Mouse (Mus musculus) activated CD4-positive, CD25-positive, alpha-beta regulatory T cell (primary cell): Measurements from ENCODE around the gene Hoxd3. TPM values are rescaled to one million over a fixed set of nuclear protein-coding genes. Genes with fewer than 3 reads are reported as not detected.

ENCODE experiments used
- polyA plus RNA-seq, 2 experiments: library from polyadenylated mRNA; unstranded; fragments of 100-300 nt; shearing (Covaris generic); gene quantifications; one replicate each; pipeline ENCODE4 v1.2.1; 2017

Gene Hoxd3
- polyA plus RNA-seq: not detected

DNA sequence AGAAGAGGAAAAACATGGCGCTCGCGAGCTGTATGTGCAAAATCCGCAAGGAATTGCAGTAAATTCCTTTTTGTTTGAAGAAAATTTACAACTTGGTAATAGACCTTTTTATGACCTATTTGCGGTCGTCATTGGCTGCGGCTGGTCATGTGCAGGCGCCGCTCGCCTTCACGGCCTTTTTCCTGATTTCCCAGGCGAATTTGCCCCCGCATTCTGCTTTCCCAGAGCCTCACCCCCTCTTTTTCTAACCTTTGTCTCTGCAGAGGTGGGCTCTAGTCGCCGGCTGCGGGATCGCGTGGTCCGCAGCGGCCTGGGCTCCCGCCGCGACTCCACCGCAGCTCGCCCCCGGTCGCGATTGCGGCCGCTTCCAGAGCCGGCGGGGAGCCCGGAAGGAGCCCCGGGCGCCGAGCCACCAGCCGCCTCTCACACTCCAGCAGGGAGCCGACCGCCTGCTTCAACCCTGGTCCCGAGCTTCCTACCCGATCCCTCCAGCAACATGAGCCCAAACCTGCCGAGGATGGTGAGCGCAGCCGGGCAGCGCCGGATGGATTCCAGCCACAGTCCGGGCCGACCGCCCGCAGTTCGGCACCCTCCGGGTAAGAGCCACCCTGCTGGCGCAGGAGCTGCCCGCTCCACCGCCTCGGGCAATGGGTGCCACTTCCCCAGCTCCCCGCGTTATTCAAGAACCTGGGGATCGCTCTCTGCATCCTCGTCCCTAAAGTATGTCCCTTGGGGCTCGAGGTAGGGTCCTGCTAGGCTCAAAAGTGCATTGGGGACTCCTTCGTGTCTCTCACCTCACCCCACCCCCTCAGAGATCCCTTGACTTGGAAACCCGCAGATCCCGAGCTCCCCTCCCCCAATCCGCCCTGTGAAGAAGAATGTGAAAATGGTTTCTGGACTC, at the start of gene Hoxd3, which contains the start of gene Hoxd4:
Gene Hoxd3, plus strand, starts transcription at position 207 of the 901 bp plus-strand sequence.
Gene Hoxd4, plus strand, starts transcription at position 209 of the 901 bp plus-strand sequence.

DNA sequence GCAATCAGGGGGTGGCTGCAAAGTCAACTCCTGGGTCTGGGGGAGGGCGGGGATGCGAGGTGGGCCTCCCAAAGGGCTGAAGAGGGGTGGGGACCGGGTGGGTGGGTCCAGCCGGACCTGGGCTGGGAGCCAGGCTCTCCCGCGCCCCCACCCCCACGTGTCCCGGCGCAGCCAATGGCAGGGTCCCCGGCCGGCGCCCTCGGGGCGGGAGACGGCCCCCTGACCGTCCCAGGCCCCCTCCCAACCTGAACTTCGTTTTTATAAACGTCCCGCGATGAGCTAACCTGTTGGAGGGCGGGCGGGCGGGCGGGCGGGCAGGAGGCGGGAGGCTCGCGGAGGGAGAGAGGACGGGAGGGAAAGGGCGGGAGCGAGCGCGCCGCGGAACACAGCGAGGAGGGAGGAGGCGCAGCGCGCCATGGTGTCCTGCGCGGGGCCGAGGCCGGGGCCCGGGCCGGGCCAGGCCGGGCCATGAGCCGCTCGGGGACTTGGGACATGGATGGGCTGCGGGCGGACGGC, 43.8 kb upstream of the Hoxd3 start, which contains the start of gene Hoxd13:
Gene Hoxd13, plus strand, starts transcription at position 469 of the 516 bp plus-strand sequence.

DNA sequence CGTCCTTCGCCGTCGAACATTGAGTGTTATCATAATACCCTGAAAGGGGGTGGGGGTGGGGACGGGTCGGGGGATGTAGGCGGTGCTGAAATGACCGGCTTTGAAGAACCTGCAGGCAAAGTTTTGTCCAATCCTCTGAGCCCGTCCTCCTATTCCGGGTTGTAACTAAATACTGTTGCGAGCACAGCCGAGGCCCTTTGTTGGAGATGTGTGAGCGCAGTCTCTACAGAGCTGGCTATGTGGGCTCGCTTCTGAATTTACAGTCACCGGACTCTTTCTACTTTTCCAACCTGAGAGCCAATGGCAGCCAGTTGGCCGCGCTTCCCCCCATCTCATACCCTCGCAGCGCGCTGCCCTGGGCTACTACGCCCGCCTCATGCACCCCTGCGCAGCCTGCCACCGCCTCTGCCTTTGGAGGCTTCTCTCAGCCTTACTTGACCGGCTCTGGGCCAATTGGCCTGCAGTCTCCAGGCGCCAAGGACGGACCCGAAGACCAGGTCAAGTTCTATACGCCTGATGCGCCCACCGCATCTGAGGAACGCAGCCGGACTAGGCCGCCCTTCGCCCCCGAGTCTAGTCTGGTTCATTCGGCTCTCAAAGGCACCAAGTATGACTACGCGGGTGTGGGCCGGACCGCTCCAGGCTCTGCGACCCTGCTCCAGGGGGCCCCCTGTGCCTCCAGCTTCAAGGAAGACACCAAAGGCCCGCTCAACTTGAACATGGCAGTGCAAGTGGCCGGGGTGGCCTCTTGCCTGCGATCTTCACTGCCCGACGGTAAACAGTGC, 36.7 kb upstream of the Hoxd3 start, which contains the start of gene Hoxd12:
Gene Hoxd12, plus strand, starts transcription at position 133 of the 785 bp plus-strand sequence.

DNA sequence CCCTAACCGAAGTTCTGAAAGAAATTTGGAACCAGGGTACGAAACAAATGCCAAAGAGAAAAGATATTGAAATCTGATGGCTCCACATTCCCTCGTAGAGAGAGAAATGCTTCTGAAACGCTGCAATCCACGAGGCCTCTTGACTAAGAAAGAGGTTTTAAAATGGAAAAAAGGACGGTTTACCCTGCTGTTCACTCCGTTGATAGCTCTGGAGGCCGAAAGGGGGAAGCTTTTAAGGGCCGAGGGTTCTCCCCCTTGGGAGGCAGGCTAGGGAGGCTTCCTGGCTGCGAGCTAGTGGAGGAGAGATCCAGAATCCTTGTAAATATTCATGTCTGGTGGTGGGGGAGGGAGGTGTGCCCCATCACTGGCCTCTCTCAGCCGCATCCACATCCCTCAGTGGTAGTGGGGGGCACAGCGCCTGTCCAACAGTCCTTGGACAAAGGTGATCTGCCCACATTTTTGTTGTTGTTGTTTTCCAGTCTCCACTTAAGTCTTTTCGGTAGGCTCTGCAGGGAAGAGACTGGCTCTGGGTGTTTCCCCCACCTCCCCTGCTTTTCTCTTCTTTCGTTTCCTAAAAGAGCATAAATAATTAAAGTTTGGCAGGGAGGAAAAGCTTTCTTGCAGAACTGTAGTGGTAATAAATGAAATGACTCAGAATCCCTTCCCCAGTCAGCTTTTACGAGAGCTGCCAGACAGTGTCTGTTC, 32.7 kb upstream of the Hoxd3 start, which contains the start of gene Hoxd11:
Gene Hoxd11, plus strand, starts transcription at position 667 of the 705 bp plus-strand sequence.

DNA sequence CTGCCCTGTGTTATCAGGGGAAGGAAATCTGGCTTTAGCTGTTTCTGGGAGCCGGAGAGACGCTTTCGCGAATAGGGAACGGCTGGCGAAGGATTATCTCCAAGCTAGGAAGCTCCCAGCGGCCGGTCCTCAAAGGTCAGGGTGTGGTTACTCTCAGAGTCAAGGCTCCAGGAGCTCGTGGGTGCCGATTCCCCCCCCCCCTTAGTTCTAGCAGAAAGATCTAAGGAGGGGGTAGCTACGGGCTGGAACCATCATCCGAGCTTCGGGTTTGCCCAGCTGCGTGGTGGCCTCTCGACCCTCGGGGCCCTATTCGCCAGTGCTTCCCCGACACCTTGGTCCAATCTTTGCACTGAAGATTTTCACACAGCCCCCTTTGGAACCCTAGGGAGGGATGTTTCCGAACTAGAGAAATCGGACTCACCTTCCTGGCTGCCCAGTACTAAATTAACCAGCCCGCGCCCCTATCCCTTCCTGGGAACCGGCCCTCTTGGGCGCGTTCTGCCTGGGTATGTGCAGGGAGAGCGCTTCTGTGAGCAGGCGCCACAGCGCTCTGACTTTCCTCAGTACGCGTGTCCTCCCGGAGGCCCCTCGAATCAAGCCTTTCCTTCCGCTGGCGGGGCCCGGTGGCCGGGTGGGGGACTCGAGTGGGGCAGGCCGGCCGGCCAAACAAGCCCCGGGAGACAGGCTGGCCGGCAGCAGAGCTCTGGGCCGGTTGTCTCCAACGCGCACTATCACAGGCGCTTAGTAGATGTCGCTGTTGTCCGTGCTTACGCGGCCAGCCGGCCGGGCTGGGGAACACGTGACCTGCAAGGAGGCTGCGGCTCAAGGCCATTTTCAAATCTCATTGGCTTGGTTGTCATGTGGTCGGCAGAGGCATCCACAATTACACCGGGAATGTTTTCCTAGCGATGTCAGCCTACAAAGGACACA, 20.4 kb upstream of the Hoxd3 start, which contains the start of gene Hoxd10:
Gene Hoxd10, plus strand, starts transcription at position 903 of the 930 bp plus-strand sequence.

DNA sequence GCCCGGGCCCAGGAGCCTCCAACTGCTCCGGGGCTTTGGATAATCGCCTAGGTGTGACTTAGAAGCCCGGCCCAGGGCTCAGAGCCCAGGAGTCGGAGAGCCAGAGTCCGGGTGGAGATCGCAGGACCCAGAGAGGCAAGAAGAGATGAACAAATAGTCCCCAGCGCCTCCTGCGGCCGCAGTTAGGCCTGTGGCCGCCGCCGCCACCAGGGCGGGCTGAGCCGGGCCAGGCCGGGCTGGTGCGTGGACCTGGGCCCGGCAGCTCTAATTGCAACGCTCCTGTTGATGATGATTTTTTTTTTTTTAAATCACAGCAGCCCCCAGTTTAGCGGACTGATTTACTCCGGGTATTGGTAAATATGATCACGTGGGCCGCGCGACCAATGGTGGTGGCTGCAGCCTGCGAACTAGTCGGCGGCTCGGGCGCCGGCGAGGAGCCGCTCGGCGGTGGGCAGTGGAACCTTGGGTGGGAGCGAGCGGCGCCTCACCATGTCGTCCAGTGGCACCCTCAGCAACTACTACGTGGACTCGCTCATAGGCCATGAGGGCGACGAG, 14.1 kb upstream of the Hoxd3 start, which contains the start of gene Hoxd9:
Gene Hoxd9, plus strand, starts transcription at position 161 of the 555 bp plus-strand sequence.

DNA sequence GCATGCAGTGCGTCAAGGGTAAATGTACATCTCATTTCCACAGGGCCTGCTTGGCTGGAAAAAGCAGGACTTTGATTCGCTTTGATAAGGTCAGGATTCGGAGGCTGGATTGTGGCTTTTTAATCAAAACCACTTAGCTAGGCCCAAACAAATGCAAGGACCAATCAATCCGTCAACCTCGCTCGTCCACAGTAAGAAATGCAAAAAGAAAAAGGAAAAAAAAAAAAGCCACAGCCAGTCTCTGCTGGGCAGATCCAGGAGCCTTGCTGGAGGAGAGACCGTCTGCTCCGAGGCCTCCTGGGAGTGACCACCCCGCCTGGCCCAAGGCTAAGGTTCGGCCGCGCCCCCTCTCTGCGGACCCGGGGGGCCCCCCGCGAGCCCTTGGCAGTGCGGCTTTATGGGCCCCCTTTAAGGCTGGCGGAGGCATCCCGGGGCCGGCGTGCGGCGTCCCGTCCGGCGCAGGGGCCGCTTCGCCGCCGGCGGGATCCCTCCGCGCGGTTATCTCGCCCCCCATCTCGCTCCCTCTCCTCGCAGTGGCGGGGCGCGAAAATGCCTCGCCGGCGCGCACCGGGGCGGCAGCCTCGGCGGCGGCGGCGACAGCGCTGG, 7.2 kb upstream of the Hoxd3 start, which contains the start of gene Hoxd8:
Gene Hoxd8, plus strand, starts transcription at position 223 of the 606 bp plus-strand sequence.

DNA sequence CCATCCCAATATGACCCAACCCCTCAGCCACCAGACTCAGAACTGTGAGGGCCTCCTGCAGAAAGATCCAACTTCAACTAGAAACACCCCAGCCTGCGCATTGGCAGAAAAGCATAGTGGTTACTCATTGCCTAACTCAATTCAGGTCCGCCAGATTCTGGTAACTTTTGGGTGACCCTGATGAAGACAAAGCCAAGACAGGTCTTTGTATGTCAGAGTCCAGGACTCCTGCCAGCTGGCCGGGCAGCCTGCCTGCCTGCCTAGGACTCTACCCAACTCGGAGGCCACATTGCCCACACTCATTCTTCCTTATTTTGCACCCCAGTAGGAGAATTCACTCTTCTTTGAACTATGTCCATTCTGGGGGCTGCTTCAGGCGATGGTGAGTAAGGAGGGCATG, 14.8 kb downstream of the Hoxd3 start, which contains the start of gene Gm28230:
Gene Gm28230, plus strand, starts transcription at position 178 of the 400 bp plus-strand sequence.

DNA sequence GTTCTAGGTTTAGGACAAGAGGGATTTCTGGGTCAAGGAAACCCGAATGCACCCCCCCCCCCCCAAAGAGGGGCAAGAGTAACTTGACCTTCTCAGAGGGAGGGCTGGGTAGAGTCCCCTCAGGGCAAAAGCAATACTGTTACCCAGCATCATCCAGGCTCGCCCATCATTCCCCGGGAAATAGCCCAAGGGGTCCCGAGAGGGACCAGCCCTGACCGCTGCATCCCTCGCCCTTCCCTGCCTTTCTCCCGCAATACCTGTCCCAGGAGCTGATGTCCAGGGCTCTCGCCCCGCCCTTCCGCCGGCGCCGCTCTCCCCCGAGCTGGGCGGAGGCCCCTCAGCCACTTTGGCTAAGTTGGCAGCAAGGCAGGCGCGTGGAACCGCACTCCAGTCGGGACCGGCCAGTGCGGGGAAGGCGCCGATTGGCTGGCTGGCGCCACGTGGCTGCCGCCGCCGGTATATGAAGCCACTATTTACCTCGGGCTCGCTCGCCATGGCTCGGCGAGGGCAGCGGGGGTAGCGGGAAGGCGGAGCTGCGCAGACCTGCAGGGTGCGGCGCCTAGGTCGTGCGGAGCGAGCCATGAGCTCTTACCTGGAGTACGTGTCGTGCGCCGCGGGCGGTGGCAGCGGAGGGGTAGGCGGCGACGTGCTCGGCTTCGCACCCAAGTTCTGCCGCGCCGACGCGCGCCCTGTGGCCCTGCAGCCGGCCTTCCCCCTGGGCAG, 51.0 kb downstream of the Hoxd3 start, which contains the start of gene Hoxd1:
Gene Hoxd1, plus strand, starts transcription at position 459 of the 723 bp plus-strand sequence.

Other genes starting within 250 kb of the Hoxd3 start
- 10 to 100 TPM; 14.4 to 22.5 TPM for gene Lnpk, start 132.5 kb upstream of the Hoxd3 start, polyA plus RNA-seq
- gene Evx2, start 52.4 kb upstream of the Hoxd3 start, polyA plus RNA-seq: under 1 TPM in 1 of 2 experiments, not detected in 1; 0.20 TPM
- gene Hoxd13, start 43.6 kb upstream of the Hoxd3 start, polyA plus RNA-seq: not detected
- gene Hoxd12, start 36.9 kb upstream of the Hoxd3 start, polyA plus RNA-seq: not detected
- gene Hoxd11, start 32.4 kb upstream of the Hoxd3 start, polyA plus RNA-seq: under 1 TPM in 1 of 2 experiments, not detected in 1; 0.09 TPM
- not detected for gene Hoxd10, start 20.0 kb upstream of the Hoxd3 start, polyA plus RNA-seq
- gene Hoxd9, start 14.2 kb upstream of the Hoxd3 start, polyA plus RNA-seq: not detected
- under 1 TPM in 1 of 2 experiments, not detected in 1; 0.28 TPM for gene Hoxd8, start 7.3 kb upstream of the Hoxd3 start, polyA plus RNA-seq
- gene Hoxd4, start within 50 bp of the Hoxd3 start, polyA plus RNA-seq: not detected
- not detected for gene Gm28230, start 14.8 kb downstream of the Hoxd3 start, polyA plus RNA-seq
- gene Hoxd1, start 51.1 kb downstream of the Hoxd3 start, polyA plus RNA-seq: not detected
- 10 to 100 TPM; 65.0 to 74.4 TPM for gene Mtx2, start 113.9 kb downstream of the Hoxd3 start, polyA plus RNA-seq